Mouse (Mus musculus): ENCODE results near the gene Zap70. TPM values are rescaled to one million over a fixed set of nuclear protein-coding genes. Genes with fewer than 3 reads are reported as not detected.

The Zap70 gene
- polyA plus RNA-seq, 1 experiment from 2014 or later = 0.44 TPM

- no peaks in the 10 kb centered on the region for H3K27me3 ChIP-seq
- 0 out of 2 replicates have a peak, but pooled peaks cover 3% of the 10 kb centered on the region for H3K4me1 ChIP-seq
- H3K4me2 ChIP-seq = no peak overlapping the region
- no peak for ATAC-seq (replicated peaks; ENCODE audit: low FRiP score)
- WGBS = 81% methylated on average over 6 of the region's 6 CpGs
- no peaks in the 10 kb centered on the region for H3K36me3 ChIP-seq
- no peak overlapping the region for H3K4me3 ChIP-seq (replicated peaks)
- H3K27ac ChIP-seq = no peak overlapping the region
- no peaks in the 10 kb centered on the region for H3K9me3 ChIP-seq (replicated peaks)
- H3K9ac ChIP-seq = no peak overlapping the region
Measured at GRCm38 (mm10) chr1:36753932-36754675, 7.5 kb upstream of the Zap70 start.

- 90% methylated on average over 9 of the region's 9 CpGs for WGBS
- H3K9ac ChIP-seq = no peak overlapping the region
- H3K4me3 ChIP-seq (replicated peaks) = no peak overlapping the region
- no peaks in the 10 kb centered on the region for H3K27me3 ChIP-seq
- no peak overlapping the region for H3K27ac ChIP-seq
- no peak for ATAC-seq (replicated peaks; ENCODE audit: low FRiP score)
- no peak overlapping the region for H3K4me2 ChIP-seq
- no peaks in the 10 kb centered on the region for H3K36me3 ChIP-seq
- H3K4me1 ChIP-seq = 0 out of 2 replicates have a peak, but pooled peaks cover 3% of the 10 kb centered on the region
- no peaks in the 10 kb centered on the region for H3K9me3 ChIP-seq (replicated peaks)
Measured at GRCm38 (mm10) chr1:36758553-36758952, 3.0 kb upstream of the Zap70 start.

- Histone ChIP-seq H3K36me3 (no peaks in the 10 kb centered on the region), H3K27me3 (no peaks in the 10 kb centered on the region), H3K4me2 (no peak overlapping the region), H3K4me3 (replicated peaks) (no peak overlapping the region), H3K9me3 (replicated peaks) (no peaks in the 10 kb centered on the region), H3K27ac (no peak overlapping the region), H3K4me1 (0 out of 2 replicates have a peak, but pooled peaks cover 3% of the 10 kb centered on the region), H3K9ac (no peak overlapping the region)
- WGBS = 88% methylated on average over 18 of the region's 18 CpGs
- ATAC-seq (replicated peaks; ENCODE audit: low FRiP score) = no peak
Measured at GRCm38 (mm10) chr1:36759076-36759475, 2.5 kb upstream of the Zap70 start.

GRCm38 (mm10) chr1:36760401-36760800, 1.2 kb upstream of the Zap70 start:
- 55% methylated on average over 9 of the region's 9 CpGs for WGBS
- ATAC-seq (replicated peaks; ENCODE audit: low FRiP score) = no peak
- 0 out of 2 replicates have a peak, but pooled peaks cover 3% of the 10 kb centered on the region for H3K4me1 ChIP-seq

GRCm38 (mm10) chr1:36761061-36761460, 537 bp upstream of the Zap70 start:
- no peak overlapping the region for H3K4me2 ChIP-seq

More at GRCm38 (mm10) chr1:36760401-36760800, 1.2 kb upstream of the Zap70 start:
- H3K9me3 ChIP-seq (replicated peaks) = no peaks in the 10 kb centered on the region
- no peak overlapping the region for H3K9ac ChIP-seq
- no peaks in the 10 kb centered on the region for H3K27me3 ChIP-seq
- no peak overlapping the region for H3K4me2 ChIP-seq
- H3K27ac ChIP-seq = no peak overlapping the region
- H3K36me3 ChIP-seq = no peaks in the 10 kb centered on the region
- no peak overlapping the region for H3K4me3 ChIP-seq (replicated peaks)

GRCm38 (mm10) chr1:36766431-36767205, 5.0 kb downstream of the Zap70 start:
- H3K4me2 ChIP-seq = no peak overlapping the region
- peaks cover 12% of the 10 kb centered on the region for H3K27me3 ChIP-seq
- no peak overlapping the region for H3K27ac ChIP-seq
- no peaks in the 10 kb centered on the region for H3K36me3 ChIP-seq
- no peak overlapping the region for H3K9ac ChIP-seq
- H3K9me3 ChIP-seq (replicated peaks) = no peaks in the 10 kb centered on the region
- no peak overlapping the region for H3K4me3 ChIP-seq (replicated peaks)
- H3K4me1 ChIP-seq = peaks cover 6% of the 10 kb centered on the region
- 54% methylated on average over 4 of the region's 4 CpGs for WGBS
- no peak for ATAC-seq (replicated peaks; ENCODE audit: low FRiP score)

More at GRCm38 (mm10) chr1:36761061-36761460, 537 bp upstream of the Zap70 start:
- H3K27me3 ChIP-seq = no peaks in the 10 kb centered on the region
- no peak overlapping the region for H3K27ac ChIP-seq
- no peak for ATAC-seq (replicated peaks; ENCODE audit: low FRiP score)
- WGBS = 83% methylated on average over 8 of the region's 8 CpGs
- no peaks in the 10 kb centered on the region for H3K9me3 ChIP-seq (replicated peaks)
- H3K4me3 ChIP-seq (replicated peaks) = no peak overlapping the region
- H3K36me3 ChIP-seq = no peaks in the 10 kb centered on the region
- no peak overlapping the region for H3K9ac ChIP-seq
- H3K4me1 ChIP-seq = no peaks in the 10 kb centered on the region

- ATAC-seq (replicated peaks; ENCODE audit: low FRiP score) = no peak
- Histone ChIP-seq H3K4me3 (replicated peaks) (no peak overlapping the region), H3K36me3 (no peaks in the 10 kb centered on the region), H3K9me3 (replicated peaks) (no peaks in the 10 kb centered on the region), H3K4me1 (peaks cover 6% of the 10 kb centered on the region), H3K4me2 (no peak overlapping the region), H3K27me3 (peaks cover 15% of the 10 kb centered on the region), H3K9ac (no peak overlapping the region), H3K27ac (no peak overlapping the region)
- WGBS = 28% methylated on average over 10 of the region's 10 CpGs
Measured at GRCm38 (mm10) chr1:36767321-36767720, 5.7 kb downstream of the Zap70 start.

GRCm38 (mm10) chr1:36768786-36769185, 7.2 kb downstream of the Zap70 start:
- WGBS = 64% methylated on average over 5 of the region's 5 CpGs
- Histone ChIP-seq H3K27ac (no peak overlapping the region), H3K4me1 (peaks cover 9% of the 10 kb centered on the region), H3K36me3 (no peaks in the 10 kb centered on the region), H3K27me3 (peaks cover 15% of the 10 kb centered on the region), H3K4me3 (replicated peaks) (no peak overlapping the region), H3K4me2 (no peak overlapping the region), H3K9me3 (replicated peaks) (no peaks in the 10 kb centered on the region), H3K9ac (no peak overlapping the region)
- no peak for ATAC-seq (replicated peaks; ENCODE audit: low FRiP score)

GRCm38 (mm10) chr1:36769951-36770350, 8.4 kb downstream of the Zap70 start:
- peaks cover 9% of the 10 kb centered on the region for H3K4me1 ChIP-seq
- H3K27me3 ChIP-seq = peaks cover 15% of the 10 kb centered on the region
- no peaks in the 10 kb centered on the region for H3K36me3 ChIP-seq
- H3K9me3 ChIP-seq (replicated peaks) = no peaks in the 10 kb centered on the region
- ATAC-seq (replicated peaks; ENCODE audit: low FRiP score) = no peak
- H3K27ac ChIP-seq = no peak overlapping the region
- no peak overlapping the region for H3K4me3 ChIP-seq (replicated peaks)
- H3K4me2 ChIP-seq = no peak overlapping the region
- WGBS = 79% methylated on average over 1 of the region's 1 CpGs
- H3K9ac ChIP-seq = no peak overlapping the region

GRCm38 (mm10) chr1:36770998-36771397, 9.4 kb downstream of the Zap70 start:
- no peaks in the 10 kb centered on the region for H3K9me3 ChIP-seq (replicated peaks)
- WGBS = 16% methylated on average over 27 of the region's 27 CpGs
- ATAC-seq (replicated peaks; ENCODE audit: low FRiP score) = 0 out of 2 replicates have a peak, but pooled peaks have one; percentile 27
- no peak overlapping the region for H3K9ac ChIP-seq
- H3K27ac ChIP-seq = no peak overlapping the region
- peaks cover 9% of the 10 kb centered on the region for H3K4me1 ChIP-seq
- H3K27me3 ChIP-seq = peaks cover 15% of the 10 kb centered on the region
- peak overlapping the region; percentile 16 for H3K4me3 ChIP-seq (replicated peaks)
- no peaks in the 10 kb centered on the region for H3K36me3 ChIP-seq
- peak overlapping the region; percentile 49 for H3K4me2 ChIP-seq

GRCm38 (mm10) chr1:36772198-36772934, 10.8 kb downstream of the Zap70 start:
- H3K9me3 ChIP-seq (replicated peaks) = no peaks in the 10 kb centered on the region
- H3K27ac ChIP-seq = no peak overlapping the region
- H3K9ac ChIP-seq = no peak overlapping the region
- 80% methylated on average over 9 of the region's 9 CpGs for WGBS
- no peak overlapping the region for H3K4me2 ChIP-seq
- H3K27me3 ChIP-seq = peaks cover 15% of the 10 kb centered on the region
- H3K4me3 ChIP-seq (replicated peaks) = no peak overlapping the region
- peak; percentile 33; the same call in 1 of the 2 replicates for ATAC-seq (replicated peaks; ENCODE audit: low FRiP score)
- no peaks in the 10 kb centered on the region for H3K36me3 ChIP-seq
- peaks cover 9% of the 10 kb centered on the region for H3K4me1 ChIP-seq
